Mouse (Mus musculus): Measurements from ENCODE around the gene Pcsk4.

Pcsk4 gene

DNA sequence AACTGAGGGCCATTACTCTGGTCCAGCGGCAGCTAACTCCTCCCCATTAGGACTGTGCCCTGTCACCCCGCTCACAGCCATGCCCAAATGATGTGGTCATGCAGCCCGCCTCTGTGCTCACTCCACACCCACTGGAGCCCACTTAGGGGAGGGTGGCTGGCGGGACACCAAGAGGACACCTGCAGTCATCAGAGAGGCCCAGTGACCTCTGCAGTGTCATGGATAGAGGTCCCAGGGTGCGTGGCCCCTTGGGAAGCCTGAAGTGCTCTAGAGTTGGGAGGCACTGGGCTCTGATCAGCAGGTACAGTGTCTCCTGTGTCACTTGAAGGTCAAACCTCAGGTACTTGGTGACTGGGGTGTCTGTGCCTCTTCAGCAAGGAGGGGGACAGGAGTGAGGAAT is 32.5 kb downstream of the Pcsk4 start:
- DNase-seq: peak; percentile 27 to 54

DNA sequence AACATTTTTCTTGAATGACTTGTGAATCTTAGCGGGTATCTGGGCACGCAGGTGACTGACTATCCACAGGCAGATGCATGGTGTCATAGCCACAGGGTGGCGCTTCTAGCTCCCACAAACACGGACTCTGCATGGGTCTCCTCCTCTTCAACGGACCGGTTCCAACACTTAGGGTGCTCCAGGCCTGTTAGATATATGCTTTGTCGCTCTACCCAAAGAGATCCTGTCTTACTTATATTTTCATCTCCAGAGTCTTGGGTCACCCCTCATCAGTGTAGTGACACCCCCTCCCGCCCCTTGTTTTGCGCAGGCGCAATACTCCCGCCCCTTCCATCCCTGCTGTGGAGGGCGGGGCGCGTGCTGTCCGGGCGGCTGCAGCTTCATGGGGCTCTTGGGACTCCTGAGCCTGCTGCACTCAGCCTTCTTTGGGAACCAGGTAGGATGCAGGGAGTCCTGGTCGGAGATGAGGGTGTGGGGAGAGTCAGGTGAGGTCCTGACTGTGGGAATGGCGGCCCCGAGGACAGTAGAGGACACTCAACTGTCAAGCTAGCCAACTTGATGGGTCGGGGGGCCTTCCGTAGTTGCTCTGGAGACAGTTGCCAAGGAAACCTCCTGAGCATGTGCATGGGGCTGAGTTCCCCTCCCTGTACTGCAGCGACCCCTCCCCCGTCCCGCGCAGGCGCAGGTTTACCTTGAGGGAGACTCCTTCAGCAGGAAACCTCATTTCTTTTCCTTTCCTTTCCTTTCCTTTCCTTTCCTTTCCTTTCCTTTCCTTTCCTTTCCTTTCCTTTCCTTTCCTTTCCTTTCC is 33.5 kb downstream of the Pcsk4 start, which contains the start of gene Apc2:
Gene Apc2 (plus strand): TSS at position 360 of the 808 bp plus-strand sequence.
- DNase-seq: peak; percentile 85 to 87

DNA sequence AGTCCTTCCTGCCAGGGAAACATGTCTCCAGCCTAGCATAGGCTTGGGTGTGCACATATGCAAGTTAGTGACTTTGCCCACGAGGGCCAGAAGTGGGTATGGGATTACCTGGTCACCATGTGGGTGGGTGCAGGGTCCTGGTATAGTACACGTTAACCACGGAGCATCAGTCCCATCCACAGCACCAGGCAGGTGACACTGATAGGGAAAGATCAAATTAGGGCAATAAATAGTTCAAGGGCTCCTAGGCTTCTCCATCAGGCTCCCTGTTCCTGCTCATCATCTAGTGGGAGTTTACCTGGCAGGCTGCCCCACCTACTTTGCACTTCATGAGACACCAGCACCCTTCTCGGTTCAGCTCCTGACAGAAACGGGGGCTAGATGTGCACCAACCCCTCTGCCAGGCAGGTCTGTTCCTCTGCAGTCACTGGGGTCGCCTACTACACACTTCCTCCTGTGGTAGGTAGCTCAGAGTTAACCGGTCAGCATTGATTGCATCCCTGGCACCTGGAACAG is 34.5 kb downstream of the Pcsk4 start:
- DNase-seq: peak; percentile 38 to 57

- no peak for DNase-seq
Observed at GRCm38 (mm10) chr10:80294311-80294710, 35.0 kb downstream of the Pcsk4 start.

- DNase-seq: no peak
Observed at GRCm38 (mm10) chr10:80293325-80293724, 36.0 kb downstream of the Pcsk4 start.

- peak; percentile 99 for DNase-seq
Observed at GRCm38 (mm10) chr10:80292251-80293146, 36.8 kb downstream of the Pcsk4 start, which contains the start of gene Rps15. Gene Rps15 (plus strand): TSS chr10:80292453.

- no peak for DNase-seq
Observed at GRCm38 (mm10) chr10:80288657-80289056, 40.6 kb downstream of the Pcsk4 start.

GRCm38 (mm10) chr10:80288097-80288496 is 41.2 kb downstream of the Pcsk4 start:
- DNase-seq: no peak

DNA sequence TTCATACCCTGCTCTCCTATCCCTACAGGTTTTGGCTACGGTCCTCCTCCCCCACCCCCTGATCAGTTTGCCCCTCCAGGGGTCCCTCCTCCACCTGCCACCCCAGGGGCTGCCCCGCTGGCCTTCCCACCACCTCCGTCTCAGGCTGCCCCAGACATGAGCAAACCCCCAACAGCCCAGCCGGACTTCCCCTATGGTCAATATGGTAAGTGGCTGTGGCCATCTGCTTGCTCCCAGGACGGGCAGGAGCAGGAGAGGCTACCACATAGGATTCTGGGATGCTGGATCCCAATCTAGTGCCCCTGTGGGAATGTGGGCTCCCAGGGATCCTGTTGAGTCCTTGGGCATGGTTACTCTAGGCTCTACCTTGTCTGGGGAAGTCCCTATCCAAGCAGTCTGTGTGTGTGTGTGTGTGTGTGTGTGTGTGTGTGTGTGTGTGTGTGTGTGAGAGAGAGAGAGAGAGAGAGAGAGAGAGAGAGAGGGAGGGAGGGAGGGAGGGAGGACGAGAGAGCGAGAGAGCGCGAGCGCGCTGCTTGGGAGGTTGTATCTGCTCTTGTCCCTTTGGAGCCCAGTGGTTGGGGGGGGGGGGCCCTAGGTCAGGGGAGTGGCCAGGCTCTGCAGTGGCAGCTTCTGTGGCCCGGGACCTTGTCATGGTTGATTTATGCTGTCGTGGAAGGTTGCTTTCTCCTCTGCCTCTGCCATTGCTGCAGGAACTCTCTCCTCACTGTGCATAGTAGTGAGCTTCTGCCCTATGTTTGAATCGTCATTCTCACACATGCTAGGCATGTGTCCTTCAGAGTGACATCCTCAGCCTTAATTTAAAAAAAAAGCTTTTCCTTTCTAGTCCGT is 43.9 kb downstream of the Pcsk4 start:
- no peak for DNase-seq

GRCm38 (mm10) chr10:80282481-80283441 is 46.5 kb downstream of the Pcsk4 start:
- peak in 1 of 2 experiments; percentile 34 for DNase-seq

GRCm38 (mm10) chr10:80281921-80282371 is 47.4 kb downstream of the Pcsk4 start:
- DNase-seq: peak in 1 of 2 experiments; percentile 59

DNA sequence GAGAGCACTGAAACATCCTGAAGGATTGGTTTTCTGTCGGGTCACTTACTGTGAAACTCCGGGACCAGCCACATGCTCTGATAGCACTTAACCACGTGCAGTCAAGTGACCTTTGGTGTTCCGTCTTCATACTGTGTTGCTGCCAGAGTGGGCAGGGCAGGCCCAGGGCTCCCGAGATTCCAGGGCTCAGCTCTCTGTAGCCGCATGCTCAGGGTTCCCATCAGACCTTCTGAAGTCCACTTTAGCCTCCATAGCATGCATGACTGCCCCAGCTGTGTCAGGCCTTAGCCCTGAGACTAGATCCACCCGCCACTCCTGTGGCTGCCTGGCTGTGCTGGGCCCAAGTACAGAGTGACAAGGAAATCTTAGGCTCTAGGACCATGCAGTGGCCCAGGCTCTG is 48.0 kb downstream of the Pcsk4 start:
- no peak for DNase-seq

DNA sequence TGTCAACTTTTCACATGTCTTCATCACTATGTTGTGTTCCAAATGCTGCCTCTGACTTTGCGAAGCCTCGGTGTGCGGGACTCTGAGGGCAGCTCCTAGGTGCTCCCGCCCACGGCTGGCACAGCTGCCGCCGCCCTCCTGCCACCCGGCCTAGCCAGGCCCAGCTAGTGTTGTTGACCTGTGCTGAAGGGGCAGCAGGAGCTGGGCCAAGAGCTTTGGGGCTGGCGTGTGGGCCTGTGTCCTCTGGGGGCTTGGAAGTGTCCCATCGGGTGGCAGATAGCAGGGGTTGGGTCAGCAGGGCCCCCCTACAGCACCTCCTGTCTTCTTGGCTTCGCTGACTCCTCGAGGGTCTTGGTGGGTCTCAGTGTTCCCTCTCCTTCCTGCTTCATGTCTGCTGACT is 50.0 kb downstream of the Pcsk4 start:
- no peak for DNase-seq

DNA sequence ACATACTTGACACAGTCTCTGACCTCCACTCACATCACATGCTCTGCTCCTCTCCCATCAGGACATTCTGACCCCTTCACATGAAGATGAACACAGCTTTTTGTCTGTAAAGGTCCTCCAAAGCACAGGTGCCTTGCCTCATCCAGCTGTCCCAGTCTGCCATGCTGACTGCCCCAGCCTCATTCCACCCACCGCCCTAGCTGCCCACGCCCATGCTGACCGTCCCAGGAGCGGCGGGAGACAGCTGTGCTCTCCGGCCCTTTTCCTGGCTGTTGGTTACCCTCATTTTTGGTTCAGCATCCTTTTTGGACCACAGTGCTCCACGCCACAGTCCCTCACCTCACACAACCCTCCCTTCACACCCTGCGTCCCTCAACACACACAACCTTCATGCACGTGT is 50.9 kb downstream of the Pcsk4 start:
- DNase-seq: no peak

DNA sequence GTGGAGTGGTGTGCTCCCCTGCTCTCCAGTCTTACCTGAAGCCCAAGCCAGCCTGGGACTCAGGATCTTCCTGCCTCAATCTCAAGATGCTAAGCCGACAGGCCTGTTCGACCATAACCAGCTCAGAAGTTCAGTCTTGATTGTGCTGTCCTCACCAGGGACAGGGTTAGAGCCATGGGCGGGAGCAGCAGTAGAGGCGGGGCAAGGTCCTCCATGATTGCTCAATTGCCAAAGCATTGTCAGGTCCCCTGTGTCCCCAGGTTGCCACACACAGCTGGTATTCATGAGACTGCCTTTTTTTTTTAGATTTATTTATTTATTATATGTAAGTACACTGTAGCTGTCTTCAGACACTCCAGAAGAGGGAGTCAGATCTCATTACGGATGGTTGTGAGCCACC is 53.1 kb downstream of the Pcsk4 start:
- DNase-seq: no peak

- no peak for DNase-seq
Observed at GRCm38 (mm10) chr10:80273847-80274246, 55.5 kb downstream of the Pcsk4 start.

DNA sequence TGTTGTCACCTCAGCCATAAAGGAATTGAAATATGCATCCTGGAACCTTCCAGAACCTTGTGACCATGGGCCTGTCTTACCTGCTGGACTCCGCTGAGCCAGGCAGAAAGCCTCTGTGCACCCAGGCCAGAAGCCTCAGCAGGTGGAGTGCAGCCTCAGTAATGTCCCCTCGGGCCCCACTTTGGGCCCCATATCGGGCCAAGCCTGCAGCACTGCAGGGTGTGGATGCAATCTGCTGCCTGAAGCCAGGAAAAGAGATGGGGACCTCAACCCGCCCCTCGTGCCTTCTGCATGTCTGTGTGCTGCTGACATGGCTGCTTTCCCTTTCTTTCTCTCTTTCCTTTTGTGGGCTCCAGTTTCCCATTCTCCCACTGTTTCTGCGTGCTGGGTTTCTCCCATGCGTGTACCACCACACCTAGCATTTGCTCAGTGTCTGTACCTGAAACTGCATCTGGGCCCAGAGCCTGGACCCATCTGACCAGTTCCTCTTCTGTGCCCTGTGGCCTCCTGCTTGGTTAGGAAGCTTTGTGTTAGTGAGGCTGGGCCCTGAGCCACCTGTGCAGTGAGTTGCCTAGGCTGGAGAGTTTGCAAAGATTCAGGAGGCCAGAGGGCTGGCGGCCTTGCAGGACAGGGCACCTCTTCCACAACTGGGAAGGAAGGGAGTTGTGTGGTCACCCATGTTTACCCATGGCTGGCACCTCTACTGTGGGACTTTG is 57.3 kb downstream of the Pcsk4 start:
- no peak for DNase-seq
